Mouse (Mus musculus): ENCODE data around the gene Tdg. TPM values are rescaled to one million over a fixed set of nuclear protein-coding genes. Genes with fewer than 3 reads are reported as not detected.

Tdg gene
- polyA plus RNA-seq, 1 experiment from 2014 or later, result 340 TPM

GRCm38 (mm10) chr10:82631133-82631532 is 1.5 kb downstream of the Tdg start:
- DNase-seq (ENCODE audit: low spot score, missing footprints), result no peak
- 81% methylated on average over 7 of the region's 7 CpGs for WGBS
- H3K27me3 ChIP-seq (ENCODE audit: control insufficient read depth, insufficient read depth, low read length), result no peaks in the 10 kb centered on the region
- peaks cover 6% of the 10 kb centered on the region; the same call in 1 of the 2 replicates for H3K36me3 ChIP-seq (ENCODE audit: control insufficient read depth, insufficient read depth, low read length)
- H3K4me1 ChIP-seq (ENCODE audit: control insufficient read depth, insufficient read depth, low read length), result peaks cover 12% of the 10 kb centered on the region
- ATAC-seq (ENCODE audit: low FRiP score), result no peak
- no peak overlapping the region for H3K27ac ChIP-seq (ENCODE audit: low read depth, low read length)
- H3K9me3 ChIP-seq (ENCODE audit: control insufficient read depth, low read length), result no peaks in the 10 kb centered on the region; the same call in 1 of the 2 replicates
- H3K4me3 ChIP-seq (ENCODE audit: low read depth, low read length), result peak overlapping the region; percentile 65; the same call in 1 of the 2 replicates
- H3K4me2 ChIP-seq, result peak overlapping the region; percentile 67
- peak overlapping the region; percentile 86; the same call in 1 of the 2 replicates for H3K9ac ChIP-seq (ENCODE audit: low read length)

DNA sequence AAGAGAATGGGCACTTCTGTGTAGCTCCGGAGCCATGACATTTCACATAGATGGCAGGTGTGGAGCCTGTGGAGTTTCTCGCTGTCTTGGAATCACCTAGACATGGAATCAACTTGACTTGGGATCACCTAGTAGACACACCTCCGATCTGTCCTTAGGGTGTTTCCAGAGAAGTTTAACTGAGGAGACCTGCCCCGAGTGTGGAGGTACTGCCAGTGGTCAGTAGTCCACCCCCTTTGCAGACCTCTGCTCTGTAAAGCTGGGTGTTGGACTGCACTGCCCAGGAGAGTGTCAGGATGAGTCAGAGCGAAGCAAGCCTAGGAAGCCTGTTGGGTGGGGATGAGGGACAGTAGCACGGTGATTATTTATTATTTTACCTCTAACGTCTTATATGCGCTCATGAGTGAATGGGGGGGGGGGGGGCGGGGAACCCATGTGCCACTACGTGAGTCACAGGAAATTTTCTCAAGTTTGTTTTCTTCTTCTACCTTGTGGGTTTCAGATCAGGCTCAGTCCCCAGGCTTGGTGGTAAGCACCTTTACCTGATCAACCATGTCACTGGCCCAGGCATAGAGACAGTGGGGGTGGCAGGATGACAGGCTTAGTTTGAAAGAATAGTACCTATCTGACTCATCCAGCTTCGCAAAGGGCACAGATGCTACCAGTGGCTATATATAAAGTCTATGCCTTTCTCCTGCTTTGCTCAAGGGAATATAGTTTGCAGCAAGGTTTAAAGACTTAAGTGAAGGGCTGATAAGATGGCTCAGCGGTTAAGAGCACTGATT is 3.1 kb downstream of the Tdg start:
- H3K36me3 ChIP-seq (ENCODE audit: control insufficient read depth, insufficient read depth, low read length), result peaks cover 6% of the 10 kb centered on the region; the same call in 1 of the 2 replicates
- H3K4me2 ChIP-seq, result no peak overlapping the region
- H3K27ac ChIP-seq (ENCODE audit: low read depth, low read length), result no peak overlapping the region
- 95% methylated on average over 12 of the region's 12 CpGs for WGBS
- no peak overlapping the region for H3K9ac ChIP-seq (ENCODE audit: low read length)
- no peak overlapping the region for H3K4me3 ChIP-seq (ENCODE audit: low read depth, low read length)
- peaks cover 12% of the 10 kb centered on the region for H3K4me1 ChIP-seq (ENCODE audit: control insufficient read depth, insufficient read depth, low read length)
- ATAC-seq (ENCODE audit: low FRiP score) (no peak), DNase-seq (ENCODE audit: low spot score, missing footprints) (peak; percentile 72)
- H3K27me3 ChIP-seq (ENCODE audit: control insufficient read depth, insufficient read depth, low read length), result no peaks in the 10 kb centered on the region
- H3K9me3 ChIP-seq (ENCODE audit: control insufficient read depth, low read length), result no peaks in the 10 kb centered on the region; the same call in 1 of the 2 replicates

GRCm38 (mm10) chr10:82634348-82634747 is 4.7 kb downstream of the Tdg start:
- WGBS, result 97% methylated on average over 7 of the region's 7 CpGs
- Histone ChIP-seq H3K27me3 (ENCODE audit: control insufficient read depth, insufficient read depth, low read length) (no peaks in the 10 kb centered on the region), H3K9ac (ENCODE audit: low read length) (no peak overlapping the region), H3K36me3 (ENCODE audit: control insufficient read depth, insufficient read depth, low read length) (peaks cover 12% of the 10 kb centered on the region), H3K4me2 (no peak overlapping the region), H3K4me1 (ENCODE audit: control insufficient read depth, insufficient read depth, low read length) (peaks cover 10% of the 10 kb centered on the region), H3K4me3 (ENCODE audit: low read depth, low read length) (no peak overlapping the region), H3K27ac (ENCODE audit: low read depth, low read length) (no peak overlapping the region), H3K9me3 (ENCODE audit: control insufficient read depth, low read length) (no peaks in the 10 kb centered on the region; the same call in 1 of the 2 replicates)
- DNase-seq (ENCODE audit: low spot score, missing footprints), result peak; percentile 19
- no peak for ATAC-seq (ENCODE audit: low FRiP score)

DNA sequence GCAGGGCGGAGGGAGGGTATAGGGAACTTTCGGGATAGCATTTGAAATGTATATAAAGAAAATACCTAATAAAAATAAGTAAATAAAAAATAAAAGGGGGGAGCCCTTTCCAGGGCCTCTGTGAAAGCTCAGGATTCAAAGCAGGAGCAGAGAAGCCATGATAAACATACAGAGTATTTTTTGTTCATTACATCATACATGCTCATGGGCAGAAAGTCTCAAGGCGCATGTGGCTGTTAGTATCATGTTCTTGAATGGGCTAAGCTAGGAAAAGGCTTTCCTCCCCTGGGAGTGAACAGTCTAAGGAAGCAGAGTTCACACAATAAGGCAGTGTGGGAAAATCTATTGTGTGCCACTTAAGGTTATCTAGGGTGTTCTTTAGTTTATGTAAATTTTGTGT is 6.7 kb downstream of the Tdg start:
- 95% methylated on average over 3 of the region's 3 CpGs for WGBS
- Histone ChIP-seq H3K36me3 (ENCODE audit: control insufficient read depth, insufficient read depth, low read length) (peaks cover 24% of the 10 kb centered on the region), H3K4me3 (ENCODE audit: low read depth, low read length) (no peak overlapping the region)

DNA sequence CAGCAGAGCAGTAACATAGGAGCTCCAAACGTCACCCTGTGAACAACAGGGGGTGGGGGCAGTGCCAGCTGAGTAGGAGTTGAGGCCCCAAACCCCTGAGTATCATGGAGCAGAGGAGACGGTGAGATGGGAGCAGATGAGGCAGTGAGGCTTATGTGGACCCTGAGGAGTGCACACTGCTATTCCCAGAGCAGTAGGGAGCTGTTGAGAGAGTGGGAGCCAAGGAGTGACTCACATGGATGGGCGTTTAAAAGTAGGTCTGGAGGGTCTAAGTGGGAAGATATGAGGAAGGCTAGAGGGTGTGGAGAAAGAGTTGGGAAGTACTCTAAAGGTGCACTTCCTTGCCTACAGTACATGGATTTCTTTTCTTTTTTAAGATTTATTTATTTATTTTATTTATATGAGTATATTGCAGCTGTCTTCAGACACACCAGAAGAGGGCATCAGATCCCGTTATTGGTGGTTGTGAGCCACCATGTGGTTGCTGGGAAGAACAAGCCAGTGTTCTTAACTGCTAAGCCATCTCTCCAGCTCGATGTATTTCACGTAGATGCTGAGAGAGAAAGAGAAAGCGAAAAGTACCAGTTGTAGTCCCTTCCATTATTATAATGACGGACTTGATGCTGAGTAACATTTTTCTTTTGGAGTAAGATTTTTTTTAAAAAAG is 9.5 kb downstream of the Tdg start:
- peaks cover 26% of the 10 kb centered on the region for H3K36me3 ChIP-seq (ENCODE audit: control insufficient read depth, insufficient read depth, low read length)
- 90% methylated on average over 8 of the region's 8 CpGs for WGBS
- ATAC-seq (ENCODE audit: low FRiP score), result no peak

More for the DNA sequence above, 6.7 kb downstream of the Tdg start:
- no peak for ATAC-seq (ENCODE audit: low FRiP score)
- Histone ChIP-seq H3K27me3 (ENCODE audit: control insufficient read depth, insufficient read depth, low read length) (no peaks in the 10 kb centered on the region), H3K27ac (ENCODE audit: low read depth, low read length) (no peak overlapping the region), H3K4me1 (ENCODE audit: control insufficient read depth, insufficient read depth, low read length) (peaks cover 1% of the 10 kb centered on the region; the same call in 1 of the 2 replicates), H3K4me2 (no peak overlapping the region), H3K9ac (ENCODE audit: low read length) (no peak overlapping the region), H3K9me3 (ENCODE audit: control insufficient read depth, low read length) (no peaks in the 10 kb centered on the region; the same call in 1 of the 2 replicates)
- DNase-seq (ENCODE audit: low spot score, missing footprints), result peak; percentile 37

DNA sequence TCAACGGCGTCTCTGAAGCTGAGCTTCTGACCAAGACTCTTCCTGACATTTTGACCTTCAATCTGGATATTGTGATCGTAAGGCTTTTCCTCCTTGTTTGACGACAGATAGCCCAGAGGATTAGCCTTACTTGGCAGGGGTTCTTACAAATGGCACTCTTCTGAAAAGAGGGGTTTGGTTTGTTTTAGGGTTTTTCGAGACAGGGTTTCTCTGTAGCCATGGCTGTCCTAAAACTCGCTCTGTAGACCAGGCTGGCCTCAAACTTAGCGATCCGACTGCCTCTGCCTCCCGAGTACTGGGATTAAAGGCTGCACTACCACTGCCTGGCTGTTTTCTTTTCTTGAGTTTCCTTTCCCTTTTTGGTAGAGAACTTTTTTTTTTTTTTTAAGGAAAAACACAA is 11.9 kb downstream of the Tdg start:
- ATAC-seq (ENCODE audit: low FRiP score) (no peak), DNase-seq (ENCODE audit: low spot score, missing footprints) (peak; percentile 71)
- Histone ChIP-seq H3K4me1 (ENCODE audit: control insufficient read depth, insufficient read depth, low read length) (no peaks in the 10 kb centered on the region), H3K9me3 (ENCODE audit: control insufficient read depth, low read length) (no peaks in the 10 kb centered on the region), H3K4me3 (ENCODE audit: low read depth, low read length) (no peak overlapping the region), H3K27ac (ENCODE audit: low read depth, low read length) (no peak overlapping the region), H3K9ac (ENCODE audit: low read length) (no peak overlapping the region), H3K4me2 (no peak overlapping the region), H3K36me3 (ENCODE audit: control insufficient read depth, insufficient read depth, low read length) (peaks cover 34% of the 10 kb centered on the region), H3K27me3 (ENCODE audit: control insufficient read depth, insufficient read depth, low read length) (no peaks in the 10 kb centered on the region)
- WGBS, result 86% methylated on average over 9 of the region's 9 CpGs

More for the DNA sequence above, 9.5 kb downstream of the Tdg start:
- Histone ChIP-seq H3K9me3 (ENCODE audit: control insufficient read depth, low read length) (no peaks in the 10 kb centered on the region), H3K4me3 (ENCODE audit: low read depth, low read length) (no peak overlapping the region), H3K4me1 (ENCODE audit: control insufficient read depth, insufficient read depth, low read length) (no peaks in the 10 kb centered on the region), H3K4me2 (no peak overlapping the region), H3K9ac (ENCODE audit: low read length) (no peak overlapping the region), H3K27me3 (ENCODE audit: control insufficient read depth, insufficient read depth, low read length) (no peaks in the 10 kb centered on the region), H3K27ac (ENCODE audit: low read depth, low read length) (no peak overlapping the region)
- DNase-seq (ENCODE audit: low spot score, missing footprints), result no peak

DNA sequence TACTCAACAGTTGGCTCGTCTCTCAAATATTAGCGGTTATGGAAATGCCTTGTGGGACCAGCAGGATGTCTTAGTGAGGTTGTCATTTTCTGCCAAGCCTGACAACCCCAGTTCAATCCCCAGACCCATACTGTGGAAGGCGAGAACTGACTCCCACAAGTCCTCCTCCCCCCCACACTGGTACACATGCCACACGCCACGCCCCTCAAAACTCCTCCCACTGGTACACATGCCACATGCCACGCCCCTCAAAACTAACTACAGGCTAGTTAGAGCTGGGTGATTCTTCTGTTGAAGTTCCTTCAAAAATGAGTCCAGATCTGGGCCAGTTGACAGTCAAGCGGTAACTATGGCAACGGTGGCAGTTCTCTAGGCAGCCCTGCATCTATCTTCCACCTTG is 16.5 kb downstream of the Tdg start:
- H3K36me3 ChIP-seq (ENCODE audit: control insufficient read depth, insufficient read depth, low read length), result peaks cover 25% of the 10 kb centered on the region
- ATAC-seq (ENCODE audit: low FRiP score), result no peak
- H3K4me3 ChIP-seq (ENCODE audit: low read depth, low read length), result no peak overlapping the region
- no peaks in the 10 kb centered on the region for H3K9me3 ChIP-seq (ENCODE audit: control insufficient read depth, low read length)
- no peaks in the 10 kb centered on the region for H3K4me1 ChIP-seq (ENCODE audit: control insufficient read depth, insufficient read depth, low read length)
- H3K4me2 ChIP-seq, result no peak overlapping the region
- DNase-seq (ENCODE audit: low spot score, missing footprints), result peak; percentile 81
- no peak overlapping the region for H3K9ac ChIP-seq (ENCODE audit: low read length)
- WGBS, result 92% methylated on average over 8 of the region's 8 CpGs
- H3K27ac ChIP-seq (ENCODE audit: low read depth, low read length), result no peak overlapping the region
- no peaks in the 10 kb centered on the region for H3K27me3 ChIP-seq (ENCODE audit: control insufficient read depth, insufficient read depth, low read length)

- ATAC-seq (ENCODE audit: low FRiP score), result no peak
- WGBS, result 93% methylated on average over 17 of the region's 17 CpGs
- Histone ChIP-seq H3K4me3 (ENCODE audit: low read depth, low read length) (no peak overlapping the region), H3K9ac (ENCODE audit: low read length) (no peak overlapping the region), H3K27ac (ENCODE audit: low read depth, low read length) (no peak overlapping the region), H3K4me2 (no peak overlapping the region), H3K36me3 (ENCODE audit: control insufficient read depth, insufficient read depth, low read length) (peaks cover 20% of the 10 kb centered on the region), H3K4me1 (ENCODE audit: control insufficient read depth, insufficient read depth, low read length) (no peaks in the 10 kb centered on the region), H3K9me3 (ENCODE audit: control insufficient read depth, low read length) (no peaks in the 10 kb centered on the region), H3K27me3 (ENCODE audit: control insufficient read depth, insufficient read depth, low read length) (no peaks in the 10 kb centered on the region)
- peak; percentile 62 for DNase-seq (ENCODE audit: low spot score, missing footprints)
Observed at GRCm38 (mm10) chr10:82647205-82647811, 17.7 kb downstream of the Tdg start.

- ATAC-seq (ENCODE audit: low FRiP score) (no peak), DNase-seq (ENCODE audit: low spot score, missing footprints) (no peak)
- Histone ChIP-seq H3K9ac (ENCODE audit: low read length) (no peak overlapping the region), H3K27me3 (ENCODE audit: control insufficient read depth, insufficient read depth, low read length) (no peaks in the 10 kb centered on the region), H3K4me3 (ENCODE audit: low read depth, low read length) (no peak overlapping the region), H3K4me2 (no peak overlapping the region), H3K36me3 (ENCODE audit: control insufficient read depth, insufficient read depth, low read length) (peaks cover 11% of the 10 kb centered on the region), H3K9me3 (ENCODE audit: control insufficient read depth, low read length) (no peaks in the 10 kb centered on the region), H3K4me1 (ENCODE audit: control insufficient read depth, insufficient read depth, low read length) (no peaks in the 10 kb centered on the region), H3K27ac (ENCODE audit: low read depth, low read length) (no peak overlapping the region)
- WGBS, result 89% methylated on average over 5 of the region's 5 CpGs
Observed at GRCm38 (mm10) chr10:82651221-82651620, 21.6 kb downstream of the Tdg start.

Measured in midbrain, embryonic 11.5 days (tissue).